Mouse (Mus musculus) testis, adult 10 weeks (tissue): ENCODE results near the gene Lrrc56. TPM values are rescaled to one million over a fixed set of nuclear protein-coding genes. Genes with fewer than 3 reads are reported as not detected.

Source experiments
- polyA plus RNA-seq: library from polyadenylated mRNA; stranded (reverse); fragments of 350-450 nt; fragmentation: Illumina TruSeq; extraction: RNeasy Lipid Tissue Mini Kit (QIAGEN cat#74804); gene quantifications from one replicate; pipeline ENCODE4 v1.2.3, GENCODE M21; 2014; ENCODE audit warnings: low read depth, low replicate concordance

The Lrrc56 gene
- polyA plus RNA-seq = 9.5 TPM

GRCm38 (mm10) chr7:141193948-141194347 lies at the start of gene Lrrc56, which contains the start of gene Hras:
TSS of gene Lrrc56 (plus strand) at chr7:141194157.
TSS of gene Hras (minus strand) at chr7:141194005.

GRCm38 (mm10) chr7:141172116-141173006 lies 21.6 kb upstream of the Lrrc56 start, which contains the start of gene Rnh1:
TSS of gene Rnh1 (minus strand) at chr7:141172857.

GRCm38 (mm10) chr7:141213605-141214235 lies 19.8 kb downstream of the Lrrc56 start, which contains the start of gene Lmntd2:
TSS of gene Lmntd2 (minus strand) at chr7:141214080.

GRCm38 (mm10) chr7:141215101-141215879 lies 21.3 kb downstream of the Lrrc56 start, which contains the start of gene Rassf7:
TSS of gene Rassf7 (plus strand) at chr7:141215860.

GRCm38 (mm10) chr7:141228279-141229067 lies 34.5 kb downstream of the Lrrc56 start, which contains the start of gene Phrf1:
TSS of gene Phrf1 (plus strand) at chr7:141228784.

Other genes starting within 250 kb of the Lrrc56 start
- not detected for gene Ifitm5, start 243.9 kb upstream of the Lrrc56 start, polyA plus RNA-seq
- gene Gm45717, start 238.2 kb upstream of the Lrrc56 start, polyA plus RNA-seq = not detected
- gene Ifitm2, start 238.2 kb upstream of the Lrrc56 start, polyA plus RNA-seq = 4.3 TPM
- gene Ifitm1, start 226.9 kb upstream of the Lrrc56 start, polyA plus RNA-seq = not detected
- 1.7 TPM for gene Ifitm3, start 183.4 kb upstream of the Lrrc56 start, polyA plus RNA-seq
- not detected for gene Ifitm6, start 176.2 kb upstream of the Lrrc56 start, polyA plus RNA-seq
- not detected for gene Gm17387, start 165.0 kb upstream of the Lrrc56 start, polyA plus RNA-seq
- 1.2 TPM for gene B4galnt4, start 133.1 kb upstream of the Lrrc56 start, polyA plus RNA-seq
- gene Pkp3, start 115.9 kb upstream of the Lrrc56 start, polyA plus RNA-seq = not detected
- gene Sigirr, start 93.6 kb upstream of the Lrrc56 start, polyA plus RNA-seq = not detected
- 0.18 TPM for gene Ano9, start 76.4 kb upstream of the Lrrc56 start, polyA plus RNA-seq
- gene Ptdss2, start 71.8 kb upstream of the Lrrc56 start, polyA plus RNA-seq = 179 TPM
- 0.41 TPM for gene Rnh1, start 21.3 kb upstream of the Lrrc56 start, polyA plus RNA-seq
- 6.3 TPM for gene Hras, start 152 bp upstream of the Lrrc56 start, polyA plus RNA-seq
- gene Lmntd2, start 19.9 kb downstream of the Lrrc56 start, polyA plus RNA-seq = 18.2 TPM
- 2.4 TPM for gene Rassf7, start 21.7 kb downstream of the Lrrc56 start, polyA plus RNA-seq
- 24.6 TPM for gene Phrf1, start 34.6 kb downstream of the Lrrc56 start, polyA plus RNA-seq
- 2.1 TPM for gene Irf7, start 72.3 kb downstream of the Lrrc56 start, polyA plus RNA-seq
- 1.5 TPM for gene Cdhr5, start 82.6 kb downstream of the Lrrc56 start, polyA plus RNA-seq
- gene Sct, start 85.0 kb downstream of the Lrrc56 start, polyA plus RNA-seq = not detected
- 1.1 TPM for gene Drd4, start 97.8 kb downstream of the Lrrc56 start, polyA plus RNA-seq
- 1.2 TPM for gene Deaf1, start 133.5 kb downstream of the Lrrc56 start, polyA plus RNA-seq
- gene Tmem80, start 133.6 kb downstream of the Lrrc56 start, polyA plus RNA-seq = 15.0 TPM
- gene Eps8l2, start 144.7 kb downstream of the Lrrc56 start, polyA plus RNA-seq = 0.34 TPM
- 1.8 TPM for gene Taldo1, start 198.0 kb downstream of the Lrrc56 start, polyA plus RNA-seq
- gene Gatd1, start 220.0 kb downstream of the Lrrc56 start, polyA plus RNA-seq = 3.7 TPM
- gene Cend1, start 235.3 kb downstream of the Lrrc56 start, polyA plus RNA-seq = 0.18 TPM
- 0.14 TPM for gene Slc25a22, start 243.7 kb downstream of the Lrrc56 start, polyA plus RNA-seq
- gene Pidd1, start 249.9 kb downstream of the Lrrc56 start, polyA plus RNA-seq = 0.48 TPM